Mouse (Mus musculus) stomach, postnatal 0 days (tissue): Measurements from ENCODE around the gene Tmco5.

Source experiments
- CTCF ChIP-seq: IDR thresholded peaks from 2 replicates; pipeline ENCODE4 v1.5.1; 2016; ENCODE audit warnings: antibody characterized with exemption, low read depth, mild to moderate bottlenecking, moderate library complexity
- EP300 ChIP-seq: optimal IDR thresholded peaks from 2 replicates; pipeline ENCODE3; 2016; ENCODE audit warnings: antibody characterized with exemption

DNA sequence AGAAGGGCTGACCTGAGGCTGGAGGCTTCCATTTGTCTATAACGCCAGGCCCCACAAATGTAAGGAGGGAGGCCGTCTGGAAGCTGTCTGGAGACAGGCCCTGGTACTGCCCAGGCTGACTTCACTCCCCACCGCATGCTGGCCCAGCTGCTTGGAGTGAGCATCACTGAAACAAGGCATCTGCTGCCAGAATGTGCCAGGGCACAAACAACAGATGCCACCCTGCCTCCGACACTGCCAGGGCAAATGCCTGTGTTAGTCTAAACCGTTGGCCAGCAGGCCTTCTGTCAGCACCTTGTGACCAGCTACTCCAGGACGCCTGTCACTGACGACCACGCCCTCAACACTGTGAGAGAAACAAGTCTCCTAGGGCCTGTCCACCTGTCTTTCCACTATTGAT lies 29.8 kb downstream of the Tmco5 start:
- TF ChIP-seq CTCF = no peak
- TF ChIP-seq EP300 = no peak
